8 mouse cellular contexts compared by ENCODE assay signal in genomic region chr6:56831697-56832406, GRCm38 (mm10). TPM values are rescaled to one million over a fixed set of nuclear protein-coding genes. Genes with fewer than 3 reads are reported as not detected.
DNase-seq lines count a peak whose midpoint lies in the region; ATAC-seq lines count a peak whose summit lies in the region.

Gene Fkbp9, plus strand, starts transcription at chr6:56832059.

- peak within 1 kb of the TSS; percentile 70 for H3K9ac ChIP-seq in embryonic facial prominence, embryonic 15.5 days
- H3K9ac ChIP-seq in limb, embryonic 11.5 days (ENCODE audit: low read length), result peak within 1 kb of the TSS; percentile 78
- peak within 1 kb of the TSS; percentile 76 for H3K9ac ChIP-seq in midbrain, embryonic 11.5 days (ENCODE audit: low read length)

- peaks cover 5% of the 10 kb centered on the region; the same call in 1 of the 2 replicates for H3K36me3 ChIP-seq in embryonic facial prominence, embryonic 15.5 days
- 0 out of 2 replicates have a peak, but pooled peaks cover 2% of the 10 kb centered on the region for H3K36me3 ChIP-seq in limb, embryonic 11.5 days (ENCODE audit: control insufficient read depth, insufficient read depth, low read length)
- no peaks in the 10 kb centered on the region for H3K36me3 ChIP-seq in midbrain, embryonic 11.5 days (ENCODE audit: control insufficient read depth, insufficient read depth, low read length)

- H3K27ac ChIP-seq in embryonic facial prominence, embryonic 15.5 days (replicated peaks), result peak within 1 kb of the TSS; percentile 89
- H3K27ac ChIP-seq in limb, embryonic 11.5 days (replicated peaks; ENCODE audit: low read depth, low read length), result peak within 1 kb of the TSS; percentile 68; the same call in 1 of the 2 replicates
- 0 out of 2 replicates have a peak within 1 kb of the TSS, but pooled peaks have one; percentile 14 for H3K27ac ChIP-seq in midbrain, embryonic 11.5 days (ENCODE audit: low read depth, low read length)

- H3K4me1 ChIP-seq in embryonic facial prominence, embryonic 15.5 days, result peaks cover 18% of the 10 kb centered on the region
- no peaks in the 10 kb centered on the region for H3K4me1 ChIP-seq in limb, embryonic 11.5 days (ENCODE audit: control insufficient read depth, insufficient read depth, low read length)
- 0 out of 2 replicates have a peak, but pooled peaks cover 2% of the 10 kb centered on the region for H3K4me1 ChIP-seq in midbrain, embryonic 11.5 days (ENCODE audit: control insufficient read depth, insufficient read depth, low read length)

- peak; percentile 96 for ATAC-seq in embryonic facial prominence, embryonic 15.5 days (ENCODE audit: insufficient number of reproducible peaks, low FRiP score, low TSS enrichment, low read depth)
- ATAC-seq in limb, embryonic 11.5 days (ENCODE audit: insufficient number of reproducible peaks, low FRiP score, low TSS enrichment, low read depth), result peak; percentile 93
- ATAC-seq in midbrain, embryonic 11.5 days (ENCODE audit: low FRiP score), result peak; percentile 96

- under 1% methylated on average over 58 of the region's 58 CpGs for WGBS in embryonic facial prominence, embryonic 15.5 days
- 0% methylated on average over 44 of the region's 58 CpGs for WGBS in limb, embryonic 11.5 days
- under 1% methylated on average over 47 of the region's 58 CpGs for whole genome bisulfite sequencing in midbrain, embryonic 11.5 days

- peak within 1 kb of the TSS; percentile 73 for H3K4me3 ChIP-seq in embryonic facial prominence, embryonic 15.5 days (replicated peaks)
- H3K4me3 ChIP-seq in limb, embryonic 11.5 days (ENCODE audit: low read depth, low read length), result peak within 1 kb of the TSS; percentile 69
- peak within 1 kb of the TSS; percentile 57 for H3K4me3 ChIP-seq in midbrain, embryonic 11.5 days (ENCODE audit: low read depth, low read length)

- peak within 1 kb of the TSS; percentile 61 for H3K4me2 ChIP-seq in embryonic facial prominence, embryonic 15.5 days (replicated peaks)
- peak within 1 kb of the TSS; percentile 52 for H3K4me2 ChIP-seq in limb, embryonic 11.5 days (ENCODE audit: low read depth, severe bottlenecking)
- peak within 1 kb of the TSS; percentile 71 for H3K4me2 ChIP-seq in midbrain, embryonic 11.5 days

- H3K27me3 ChIP-seq in embryonic facial prominence, embryonic 15.5 days, result no peaks in the 10 kb centered on the region
- H3K27me3 ChIP-seq in limb, embryonic 11.5 days (ENCODE audit: control insufficient read depth, insufficient read depth, low read length), result no peaks in the 10 kb centered on the region
- no peaks in the 10 kb centered on the region for H3K27me3 ChIP-seq in midbrain, embryonic 11.5 days (ENCODE audit: control insufficient read depth, insufficient read depth, low read length)

- peak; percentile 6 to 24 for DNase-seq in spleen, adult 18-20 months
- no peak for DNase-seq in spleen, adult 12 weeks (ENCODE audit: low spot score)
- DNase-seq in heart, adult 18-20 months, result peak; percentile 88 to 94
- DNase-seq in kidney, adult 18-20 months, result peak; percentile 90
- peak; percentile 87 for DNase-seq in limb, embryonic 11.5 days (ENCODE audit: low spot score)
- peak; percentile 96 for DNase-seq in midbrain, embryonic 11.5 days (ENCODE audit: low spot score, missing footprints)
- DNase-seq in spleen, postnatal 10 days (ENCODE audit: low spot score in 2 of 2), result peak; percentile 18 to 38

- no peaks in the 10 kb centered on the region for H3K9me3 ChIP-seq in embryonic facial prominence, embryonic 15.5 days (replicated peaks)
- H3K9me3 ChIP-seq in limb, embryonic 11.5 days (ENCODE audit: control insufficient read depth, low read length), result no peaks in the 10 kb centered on the region
- no peaks in the 10 kb centered on the region for H3K9me3 ChIP-seq in midbrain, embryonic 11.5 days (ENCODE audit: control insufficient read depth, low read length)

RNA-seq across cellular contexts. Expression of gene Fkbp9, which starts in this region (rescaled TPM):
- polyA plus RNA-seq in embryonic facial prominence, embryonic 15.5 days (2015; fragmentation: Nextera tagmentation; extraction: Ambion mirVana), result 218 and 222 TPM in 2 replicates
- 10 to 100 TPM; 90.3 to 90.9 TPM for total RNA-seq in heart, adult 18-20 months (2021)
- 72.3 and 73.0 TPM in 2 replicates for polyA plus RNA-seq in limb, embryonic 11.5 days (2014; fragmentation: Nextera tagmentation; extraction: Ambion mirVana)
- 55.3 and 57.4 TPM in 2 replicates for polyA plus RNA-seq in midbrain, embryonic 11.5 days (2014; fragmentation: Nextera tagmentation; extraction: Ambion mirVana)

Comparison
In these comparisons a context has a peak if more than half of its experiments do, and no peak if none do; other contexts are left out.
1. H3K27ac ChIP-seq: peak in every context shown above with its lines; median percentile 89 in embryonic facial prominence, embryonic 15.5 days; 68 in limb, embryonic 11.5 days; 14 in midbrain, embryonic 11.5 days.